Mouse (Mus musculus): ENCODE measurements around the gene Mgme1.

The Mgme1 gene

GRCm38 (mm10) chr2:144305721-144306294 lies 35.3 kb downstream of the Mgme1 start:
- DNase-seq (ENCODE audit: low read depth, low spot score) = no peak

DNA sequence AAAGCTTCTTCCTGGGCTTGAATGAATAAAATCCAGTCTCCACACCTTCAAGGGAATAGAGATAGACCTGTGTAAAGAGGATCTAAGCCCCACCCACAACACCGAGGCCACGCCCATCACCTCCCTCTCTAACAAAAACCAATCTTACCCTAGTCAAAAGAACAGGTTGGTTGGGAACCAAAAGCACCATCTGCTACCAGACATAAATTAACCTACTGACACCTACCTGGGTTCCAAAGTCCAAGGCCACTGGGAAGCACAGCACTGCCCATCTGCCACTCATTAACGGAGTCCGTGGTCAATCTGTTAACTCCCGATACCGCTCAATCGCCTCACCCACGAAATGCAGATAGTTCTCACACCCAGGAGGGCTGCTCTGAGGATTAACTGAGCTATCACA lies 38.1 kb downstream of the Mgme1 start:
- no peak for DNase-seq (ENCODE audit: low read depth, low spot score)

DNA sequence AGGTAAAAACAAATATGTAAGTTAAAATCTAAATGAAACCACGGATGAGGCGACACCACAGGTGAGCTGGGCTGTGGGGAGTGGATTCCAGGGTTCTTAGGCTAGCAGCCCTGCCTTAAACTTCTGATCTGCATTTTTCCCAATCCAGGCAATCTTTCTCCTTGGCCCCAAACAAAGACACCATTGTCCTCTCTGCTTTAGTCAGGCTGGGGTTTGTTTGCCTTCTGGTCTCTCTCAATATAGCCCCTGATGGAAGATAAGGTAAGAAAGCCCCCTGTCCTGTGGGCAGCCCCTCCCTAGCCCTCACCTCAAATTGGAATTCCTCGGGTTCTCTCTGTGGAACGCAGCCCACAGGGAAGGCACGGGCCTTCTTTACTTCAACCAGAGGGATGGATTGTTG lies 39.8 kb downstream of the Mgme1 start:
- no peak for DNase-seq (ENCODE audit: low read depth, low spot score)

GRCm38 (mm10) chr2:144311372-144311771 lies 40.9 kb downstream of the Mgme1 start:
- DNase-seq (ENCODE audit: low read depth, low spot score) = no peak

GRCm38 (mm10) chr2:144324218-144324617 lies 53.8 kb downstream of the Mgme1 start:
- no peak for DNase-seq (ENCODE audit: low read depth, low spot score)

DNA sequence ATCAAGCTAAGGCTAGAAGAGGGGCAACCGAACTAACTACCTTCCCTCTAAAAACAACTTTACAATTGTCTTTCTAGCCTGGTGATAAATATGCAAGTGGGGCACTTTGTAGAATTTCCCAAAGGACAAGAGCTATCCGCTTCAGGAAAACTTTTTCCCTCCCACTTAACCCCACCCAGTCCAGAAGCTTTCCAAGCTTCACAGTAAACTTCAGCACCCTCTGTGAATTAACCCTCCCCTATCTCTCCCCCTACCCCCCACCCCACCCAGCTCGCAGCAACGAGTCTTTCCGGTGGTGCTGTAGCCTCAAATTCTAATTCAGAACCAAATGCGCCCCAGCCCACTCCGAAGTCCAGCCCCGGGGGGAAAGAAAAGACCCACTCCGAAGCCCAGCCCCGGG lies 59.0 kb downstream of the Mgme1 start:
- no peak for DNase-seq (ENCODE audit: low read depth, low spot score)

GRCm38 (mm10) chr2:144329937-144330336 lies 59.5 kb downstream of the Mgme1 start:
- DNase-seq (ENCODE audit: low read depth, low spot score) = no peak

GRCm38 (mm10) chr2:144330352-144330959 lies 60.0 kb downstream of the Mgme1 start:
- DNase-seq (ENCODE audit: low read depth, low spot score) = no peak
